Mouse (Mus musculus) ES-Bruce4 (cell line): ENCODE results near the gene Dnajc7.

Source experiments
- CTCF ChIP-seq: IDR thresholded peaks from one replicate; pipeline ENCODE4 v1.8.1; 2011; ENCODE audit warnings: low read depth, low read length
- EP300 ChIP-seq: IDR thresholded peaks from 2 replicates; pipeline ENCODE4 v1.6.1; 2011; ENCODE audit warnings: low read depth, low read length; ENCODE audit not compliant: insufficient read depth
- POLR2A ChIP-seq: IDR thresholded peaks from one replicate; pipeline ENCODE4 v1.8.1; 2011; ENCODE audit warnings: low read length; ENCODE audit not compliant: insufficient read depth

GRCm38 (mm10) chr11:100569789-100570188 is 50.2 kb downstream of the Dnajc7 start:
- no peak for TF ChIP-seq EP300
- TF ChIP-seq CTCF, result no peak
- no peak for TF ChIP-seq POLR2A
